Mouse (Mus musculus) neural tube, embryonic 11.5 days (tissue): Measurements from ENCODE around the gene Foxl2. TPM values are rescaled to one million over a fixed set of nuclear protein-coding genes. Genes with fewer than 3 reads are reported as not detected.

Source experiments
- ATAC-seq: fragments of 200-750 bp; cut with Nextera tagmentation; 2 replicates; pipeline ENCODE4 v1.8.0; 2017; ENCODE audit warnings: moderate number of reproducible peaks, mild to moderate bottlenecking, moderate TSS enrichment, moderate library complexity; ENCODE audit not compliant: insufficient read depth, low FRiP score, low TSS enrichment
- DNase-seq: peaks from one replicate; pipeline ENCODE4 v3.0.0-alpha.2; 2015; ENCODE audit warnings: low spot score
- H3K27ac ChIP-seq: fragments of 300-500 bp; sonication (generic); 2 replicates; pipeline ENCODE4 v1.5.1; 2014; ENCODE audit warnings: low read depth, mild to moderate bottlenecking, low read length
- H3K27me3 ChIP-seq: fragments of 300-500 bp; sonication (generic); 2 replicates; pipeline ENCODE4 v1.6.1; 2014; ENCODE audit warnings: mild to moderate bottlenecking, low read length, mixed read lengths; ENCODE audit not compliant: control insufficient read depth, insufficient read depth
- H3K36me3 ChIP-seq: fragments of 300-500 bp; sonication (generic); 2 replicates; pipeline ENCODE4 v1.6.1; 2014; ENCODE audit warnings: mild to moderate bottlenecking, low read length, moderate library complexity, mixed read lengths; ENCODE audit not compliant: control insufficient read depth, insufficient read depth
- H3K4me1 ChIP-seq: fragments of 300-500 bp; sonication (generic); 2 replicates; pipeline ENCODE4 v1.6.1; 2014; ENCODE audit warnings: low read length, mixed read lengths; ENCODE audit not compliant: control insufficient read depth, insufficient read depth
- H3K4me2 ChIP-seq: fragments of 300-500 bp; sonication (generic); 2 replicates; pipeline ENCODE4 v1.6.1; 2014; ENCODE audit warnings: low read depth, mild to moderate bottlenecking, moderate library complexity
- H3K4me3 ChIP-seq: fragments of 300-500 bp; sonication (generic); 2 replicates; pipeline ENCODE4 v1.5.1; 2014; ENCODE audit warnings: low read depth, low read length
- H3K9ac ChIP-seq: fragments of 300-500 bp; sonication (generic); 2 replicates; pipeline ENCODE4 v1.6.1; 2014; ENCODE audit warnings: mild to moderate bottlenecking, low read length
- H3K9me3 ChIP-seq: fragments of 300-500 bp; sonication (generic); 2 replicates; pipeline ENCODE4 v1.6.1; 2016; ENCODE audit warnings: low read length; ENCODE audit not compliant: control insufficient read depth
- WGBS: fragments of 180-500 bp; shearing (Covaris S2); extraction: QIAGEN DNeasy Blood & Tissue Kit; methylation state at CpG from one replicate; pipeline ENCODE4 v1.1.7; 2014; 5-methylcytosine and 5-hydroxymethylcytosine counted together
- polyA plus RNA-seq: library from polyadenylated mRNA; unstranded; fragments of >200 nt; fragmentation: Nextera tagmentation; extraction: Ambion mirVana; gene quantifications from 2 replicates; pipeline ENCODE4 v1.2.1, GENCODE M21; 2014

Gene Foxl2
- polyA plus RNA-seq, 1 experiment from 2014 or later: 0.36 TPM

- no peak overlapping the region for H3K27ac ChIP-seq
- peaks cover 2% of the 10 kb centered on the region; the same call in 1 of the 2 replicates for H3K36me3 ChIP-seq
- H3K9ac ChIP-seq: no peak overlapping the region
- H3K4me1 ChIP-seq: no peaks in the 10 kb centered on the region
- H3K27me3 ChIP-seq: no peaks in the 10 kb centered on the region
- H3K4me3 ChIP-seq: no peak overlapping the region
- no peak overlapping the region for H3K4me2 ChIP-seq
- no peaks in the 10 kb centered on the region for H3K9me3 ChIP-seq
- no peak for DNase-seq
- ATAC-seq: no peak
- WGBS: 85% methylated on average over 9 of the region's 9 CpGs
Measured at GRCm38 (mm10) chr9:98999881-99000339, 44.8 kb downstream of the Foxl2 start.

GRCm38 (mm10) chr9:99001326-99001725 lies 46.2 kb downstream of the Foxl2 start:
- H3K27me3 ChIP-seq: no peaks in the 10 kb centered on the region
- no peak for DNase-seq
- WGBS: 94% methylated on average over 6 of the region's 6 CpGs

More at GRCm38 (mm10) chr9:99001326-99001725, 46.2 kb downstream of the Foxl2 start:
- no peak overlapping the region for H3K27ac ChIP-seq
- no peaks in the 10 kb centered on the region for H3K4me1 ChIP-seq
- no peak overlapping the region for H3K4me2 ChIP-seq
- peaks cover 2% of the 10 kb centered on the region; the same call in 1 of the 2 replicates for H3K36me3 ChIP-seq
- ATAC-seq: no peak
- H3K9me3 ChIP-seq: no peaks in the 10 kb centered on the region
- H3K9ac ChIP-seq: no peak overlapping the region
- H3K4me3 ChIP-seq: no peak overlapping the region

Other genes with a start within 250 kb of the Foxl2 start
- not detected in 2 replicates for gene Prr23a1, start 112.8 kb upstream of the Foxl2 start, polyA plus RNA-seq
- not detected in 2 replicates for gene Prr23a2, start 98.8 kb upstream of the Foxl2 start, polyA plus RNA-seq
- 0.12 TPM in 1 of 2 replicates, not detected in the other for gene Prr23a3, start 90.5 kb upstream of the Foxl2 start, polyA plus RNA-seq
- gene 7420426K07Rik, start 52.2 kb upstream of the Foxl2 start, polyA plus RNA-seq: not detected in 2 replicates
- 75.0 and 76.5 TPM in 2 replicates for gene Faim, start 31.1 kb downstream of the Foxl2 start, polyA plus RNA-seq
- gene Gm1123, start 80.4 kb downstream of the Foxl2 start, polyA plus RNA-seq: not detected in 2 replicates
- gene Pik3cb, start 185.3 kb downstream of the Foxl2 start, polyA plus RNA-seq: 1.4 and 1.8 TPM in 2 replicates